Mouse (Mus musculus): ENCODE results near the gene Fgfr2. TPM values are rescaled to one million over a fixed set of nuclear protein-coding genes. Genes with fewer than 3 reads are reported as not detected.

Fgfr2 gene
- polyA plus RNA-seq, 1 experiment = 0.17 TPM

DNA sequence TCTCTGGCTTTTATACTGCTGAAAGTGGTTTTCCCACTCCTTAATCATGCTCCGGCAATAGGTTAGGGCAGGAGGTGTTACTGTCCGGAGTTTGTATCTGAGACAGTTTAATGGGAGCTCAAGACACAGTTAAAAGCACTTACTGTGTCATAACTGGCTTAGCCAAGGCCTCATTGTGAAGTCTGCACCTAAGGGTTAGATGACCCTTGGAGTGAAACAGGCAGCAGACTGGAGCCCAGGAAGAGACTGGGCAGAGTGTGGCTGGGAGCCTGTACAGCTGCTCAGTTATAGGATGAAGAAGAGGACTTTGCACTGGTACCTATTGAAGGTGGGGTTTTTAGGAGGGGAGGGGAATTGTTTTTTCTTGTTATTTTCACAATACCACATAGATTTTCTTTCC lies 1976.9 kb downstream of the Fgfr2 start, which contains the start of gene 4933402N03Rik:
4933402N03Rik (minus strand) TSS at position 101 of the 400 bp plus-strand sequence.
- no peaks in the 10 kb centered on the region for H3K36me3 ChIP-seq (ENCODE audit: control insufficient read depth, insufficient read depth)
- H3K4me2 ChIP-seq (ENCODE audit: low read depth) = no peak within 1 kb of the TSS
- TF ChIP-seq SRF (IDR thresholded peaks at IDR 0.05; ENCODE audit: control insufficient read depth, insufficient read length, low read depth) = no peak
- no peak for TF ChIP-seq MYOG (IDR thresholded peaks at IDR 0.05; ENCODE audit: control insufficient read depth in 1 of 3, insufficient read depth in 1 of 3, insufficient read length in 2 of 3, low read depth in 2 of 3)
- no peak for TF ChIP-seq E2F4 (IDR thresholded peaks at IDR 0.05; ENCODE audit: insufficient read depth)
- TF ChIP-seq POLR2A (IDR thresholded peaks at IDR 0.05; ENCODE audit: insufficient read length, low read depth) = no peak
- TF ChIP-seq USF1 (IDR thresholded peaks at IDR 0.05; ENCODE audit: low read depth) = no peak
- no peak for TF ChIP-seq POLR2AphosphoS2 (IDR thresholded peaks at IDR 0.05; ENCODE audit: insufficient read length, low read depth)
- no peak for TF ChIP-seq MAX (IDR thresholded peaks at IDR 0.05; ENCODE audit: low read depth)
- no peak for TF ChIP-seq TCF12 (IDR thresholded peaks at IDR 0.05; ENCODE audit: insufficient read depth, poor library complexity, severe bottlenecking)
- TF ChIP-seq MYOD1 (IDR thresholded peaks at IDR 0.05; ENCODE audit: control insufficient read depth in 1 of 3, insufficient read length in 2 of 3, low read depth in 2 of 3) = no peak
- TF ChIP-seq REST (IDR thresholded peaks at IDR 0.05; ENCODE audit: insufficient read depth, insufficient read length) = no peak
- no peak within 1 kb of the TSS for H3ac ChIP-seq (ENCODE audit: control insufficient read depth, insufficient read length)
- no peaks in the 10 kb centered on the region for H3K79me2 ChIP-seq (ENCODE audit: control insufficient read depth, insufficient read depth)
- no peaks in the 10 kb centered on the region for H3K27me3 ChIP-seq (ENCODE audit: control insufficient read depth, insufficient read depth, insufficient read length)
- H3K4me3 ChIP-seq = no peak within 1 kb of the TSS

- TF ChIP-seq POLR2AphosphoS2 (IDR thresholded peaks at IDR 0.05; ENCODE audit: insufficient read length, low read depth) (no peak), MYOG (IDR thresholded peaks at IDR 0.05; ENCODE audit: control insufficient read depth in 1 of 3, insufficient read depth in 1 of 3, insufficient read length in 2 of 3, low read depth in 2 of 3) (no peak), MAX (IDR thresholded peaks at IDR 0.05; ENCODE audit: low read depth) (no peak), CEBPB (IDR thresholded peaks at IDR 0.05; ENCODE audit: insufficient read depth, poor library complexity, severe bottlenecking) (no peak), REST (IDR thresholded peaks at IDR 0.05; ENCODE audit: insufficient read depth, insufficient read length) (no peak), SRF (IDR thresholded peaks at IDR 0.05; ENCODE audit: control insufficient read depth, insufficient read length, low read depth) (no peak), E2F4 (IDR thresholded peaks at IDR 0.05; ENCODE audit: insufficient read depth) (no peak), POLR2A (IDR thresholded peaks at IDR 0.05; ENCODE audit: insufficient read length, low read depth) (no peak), TCF3 (IDR thresholded peaks at IDR 0.05; ENCODE audit: insufficient read length, low read depth) (no peak), MYOD1 (IDR thresholded peaks at IDR 0.05; ENCODE audit: control insufficient read depth in 1 of 3, insufficient read length in 2 of 3, low read depth in 2 of 3) (no peak), USF1 (IDR thresholded peaks at IDR 0.05; ENCODE audit: low read depth) (no peak), TCF12 (IDR thresholded peaks at IDR 0.05; ENCODE audit: insufficient read depth, poor library complexity, severe bottlenecking) (no peak)
- H3ac ChIP-seq (ENCODE audit: control insufficient read depth, insufficient read length) = no peak overlapping the region
- H3K79me2 ChIP-seq (ENCODE audit: control insufficient read depth, insufficient read depth) = no peaks in the 10 kb centered on the region
- H3K4me3 ChIP-seq = no peak overlapping the region
- H3K36me3 ChIP-seq (ENCODE audit: control insufficient read depth, insufficient read depth) = no peaks in the 10 kb centered on the region
- no peaks in the 10 kb centered on the region for H3K27me3 ChIP-seq (ENCODE audit: control insufficient read depth, insufficient read depth, insufficient read length)
- no peak overlapping the region for H3K4me2 ChIP-seq (ENCODE audit: low read depth)
These were observed 1990.0 kb downstream of the Fgfr2 start for GRCm38 (mm10) chr7:131133181-131133580.

- Histone ChIP-seq H3K4me3 (no peak overlapping the region), H3ac (ENCODE audit: control insufficient read depth, insufficient read length) (no peak overlapping the region), H3K79me2 (ENCODE audit: control insufficient read depth, insufficient read depth) (no peaks in the 10 kb centered on the region), H3K36me3 (ENCODE audit: control insufficient read depth, insufficient read depth) (no peaks in the 10 kb centered on the region), H3K4me2 (ENCODE audit: low read depth) (no peak overlapping the region), H3K27me3 (ENCODE audit: control insufficient read depth, insufficient read depth, insufficient read length) (no peaks in the 10 kb centered on the region)
- TF ChIP-seq MAX (IDR thresholded peaks at IDR 0.05; ENCODE audit: low read depth) (no peak), TCF12 (IDR thresholded peaks at IDR 0.05; ENCODE audit: insufficient read depth, poor library complexity, severe bottlenecking) (no peak), MYOG (IDR thresholded peaks at IDR 0.05; ENCODE audit: control insufficient read depth in 1 of 3, insufficient read depth in 1 of 3, insufficient read length in 2 of 3, low read depth in 2 of 3) (no peak), REST (IDR thresholded peaks at IDR 0.05; ENCODE audit: insufficient read depth, insufficient read length) (no peak), E2F4 (IDR thresholded peaks at IDR 0.05; ENCODE audit: insufficient read depth) (no peak), CEBPB (IDR thresholded peaks at IDR 0.05; ENCODE audit: insufficient read depth, poor library complexity, severe bottlenecking) (no peak), USF1 (IDR thresholded peaks at IDR 0.05; ENCODE audit: low read depth) (no peak), MYOD1 (IDR thresholded peaks at IDR 0.05; ENCODE audit: control insufficient read depth in 1 of 3, insufficient read length in 2 of 3, low read depth in 2 of 3) (no peak), SRF (IDR thresholded peaks at IDR 0.05; ENCODE audit: control insufficient read depth, insufficient read length, low read depth) (no peak), TCF3 (IDR thresholded peaks at IDR 0.05; ENCODE audit: insufficient read length, low read depth) (no peak), POLR2A (IDR thresholded peaks at IDR 0.05; ENCODE audit: insufficient read length, low read depth) (no peak), POLR2AphosphoS2 (IDR thresholded peaks at IDR 0.05; ENCODE audit: insufficient read length, low read depth) (no peak)
These were observed 1993.1 kb downstream of the Fgfr2 start for GRCm38 (mm10) chr7:131130021-131130420.

DNA sequence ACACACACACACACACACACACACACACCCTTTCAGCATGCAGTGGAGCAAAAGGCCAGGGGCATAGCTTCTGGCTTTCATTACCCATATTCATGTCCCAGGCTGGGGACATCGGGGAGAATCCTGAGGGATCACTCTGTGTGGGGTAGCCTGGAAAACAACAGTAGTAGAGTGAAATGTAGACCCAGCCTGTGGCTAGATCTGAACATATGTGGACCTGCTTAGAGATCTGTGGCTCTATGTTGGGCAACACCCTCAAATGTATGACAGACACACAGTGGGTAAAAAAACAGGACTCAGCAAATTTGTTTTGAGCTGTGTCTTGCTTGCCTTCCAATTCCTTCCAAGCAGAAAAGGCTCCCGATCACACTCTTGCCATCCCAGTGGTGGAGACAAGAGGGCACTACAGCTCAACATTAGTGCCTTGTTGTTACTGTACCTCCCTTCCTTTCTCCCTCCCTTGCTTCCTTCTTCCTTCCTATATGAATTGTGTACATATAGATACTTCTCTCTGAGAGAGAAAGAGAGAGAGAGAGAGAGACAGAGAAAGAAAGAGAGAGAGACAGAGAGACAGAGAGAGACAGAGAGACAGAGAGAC lies 2000.8 kb downstream of the Fgfr2 start:
- Histone ChIP-seq H3K4me2 (ENCODE audit: low read depth) (no peak overlapping the region), H3K27me3 (ENCODE audit: control insufficient read depth, insufficient read depth, insufficient read length) (no peaks in the 10 kb centered on the region), H3K4me3 (no peak overlapping the region), H3K79me2 (ENCODE audit: control insufficient read depth, insufficient read depth) (no peaks in the 10 kb centered on the region), H3K36me3 (ENCODE audit: control insufficient read depth, insufficient read depth) (no peaks in the 10 kb centered on the region), H3ac (ENCODE audit: control insufficient read depth, insufficient read length) (no peak overlapping the region)
- TF ChIP-seq POLR2A (IDR thresholded peaks at IDR 0.05; ENCODE audit: insufficient read length, low read depth) = no peak

DNA sequence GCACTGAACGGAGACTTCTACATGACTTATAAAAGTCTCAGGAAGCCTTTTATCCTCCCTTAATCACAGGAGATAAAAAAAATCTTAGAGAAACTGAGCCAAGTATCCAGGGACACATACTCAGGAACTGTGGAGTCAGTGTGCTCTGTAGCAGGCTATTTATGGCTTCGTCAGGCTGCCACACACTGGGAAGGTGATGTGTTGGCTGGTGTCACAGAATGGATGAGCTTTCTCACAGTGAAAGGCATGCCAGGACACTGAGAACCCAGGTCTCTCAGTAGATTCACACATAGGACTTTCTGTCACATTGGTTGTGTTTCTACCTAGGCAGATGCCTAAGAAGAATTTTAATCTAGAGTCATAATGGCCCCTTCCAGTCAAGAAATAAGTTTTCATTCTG lies 2008.7 kb downstream of the Fgfr2 start:
- Histone ChIP-seq H3K79me2 (ENCODE audit: control insufficient read depth, insufficient read depth) (no peaks in the 10 kb centered on the region), H3K4me3 (no peak overlapping the region), H3ac (ENCODE audit: control insufficient read depth, insufficient read length) (no peak overlapping the region), H3K27me3 (ENCODE audit: control insufficient read depth, insufficient read depth, insufficient read length) (no peaks in the 10 kb centered on the region), H3K4me2 (ENCODE audit: low read depth) (no peak overlapping the region), H3K36me3 (ENCODE audit: control insufficient read depth, insufficient read depth) (no peaks in the 10 kb centered on the region)
- TF ChIP-seq POLR2AphosphoS2 (IDR thresholded peaks at IDR 0.05; ENCODE audit: insufficient read length, low read depth) (no peak), POLR2A (IDR thresholded peaks at IDR 0.05; ENCODE audit: insufficient read length, low read depth) (no peak), MYOG (IDR thresholded peaks at IDR 0.05; ENCODE audit: control insufficient read depth in 1 of 3, insufficient read depth in 1 of 3, insufficient read length in 2 of 3, low read depth in 2 of 3) (no peak), MYOD1 (IDR thresholded peaks at IDR 0.05; ENCODE audit: control insufficient read depth in 1 of 3, insufficient read length in 2 of 3, low read depth in 2 of 3) (no peak), MAX (IDR thresholded peaks at IDR 0.05; ENCODE audit: low read depth) (no peak), USF1 (IDR thresholded peaks at IDR 0.05; ENCODE audit: low read depth) (no peak), E2F4 (IDR thresholded peaks at IDR 0.05; ENCODE audit: insufficient read depth) (no peak), TCF12 (IDR thresholded peaks at IDR 0.05; ENCODE audit: insufficient read depth, poor library complexity, severe bottlenecking) (no peak), SRF (IDR thresholded peaks at IDR 0.05; ENCODE audit: control insufficient read depth, insufficient read length, low read depth) (no peak), REST (IDR thresholded peaks at IDR 0.05; ENCODE audit: insufficient read depth, insufficient read length) (no peak), TCF3 (IDR thresholded peaks at IDR 0.05; ENCODE audit: insufficient read length, low read depth) (no peak), CEBPB (IDR thresholded peaks at IDR 0.05; ENCODE audit: insufficient read depth, poor library complexity, severe bottlenecking) (no peak)
